13 mouse cellular contexts compared by ENCODE assay signal in the genomic region with DNA sequence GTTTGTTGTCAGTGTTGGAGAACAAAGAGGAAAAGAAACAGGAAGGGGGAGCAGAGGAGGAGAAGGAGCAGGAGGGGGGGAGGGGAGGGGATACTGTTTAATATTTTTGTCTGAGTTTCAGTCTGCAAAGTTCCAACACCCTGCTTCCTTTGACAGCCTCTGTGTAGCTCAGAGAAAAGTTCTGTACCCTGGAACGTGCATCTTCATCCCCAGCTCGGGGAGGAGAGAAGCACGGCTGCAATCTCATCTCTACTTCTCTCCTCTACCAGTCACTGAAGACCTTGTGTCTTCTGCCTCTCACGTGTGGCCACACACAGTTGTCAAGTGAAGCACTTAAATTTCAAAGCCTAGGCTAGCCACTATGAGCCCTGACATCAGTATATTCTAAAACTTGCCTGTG. TPM values are rescaled to one million over a fixed set of nuclear protein-coding genes. Genes with fewer than 3 reads are reported as not detected.
DNase-seq lines count a peak whose midpoint lies in the region; ATAC-seq lines count a peak whose summit lies in the region.
"Had no signal": no experiment of that assay in that cellular context is flagged by ENCODE, and none has a peak within 500 bp of the region (broad histone marks: within the 10 kb centered on the region; RNA-seq: fewer than 3 reads in every experiment).

No protein-coding gene starts in this region.

- no peaks in the 10 kb centered on the region for H3K9me3 ChIP-seq in embryonic facial prominence, embryonic 11.5 days (replicated peaks; ENCODE audit: control insufficient read depth, low read length)
- no peaks in the 10 kb centered on the region for H3K9me3 ChIP-seq in forebrain, embryonic 16.5 days (ENCODE audit: control insufficient read depth, low read length)
- H3K9me3 ChIP-seq in midbrain, embryonic 11.5 days (ENCODE audit: control insufficient read depth, low read length), result no peaks in the 10 kb centered on the region

- H3K4me1 ChIP-seq in embryonic facial prominence, embryonic 11.5 days (ENCODE audit: control insufficient read depth, insufficient read depth, low read length), result no peaks in the 10 kb centered on the region
- 0 out of 2 replicates have a peak, but pooled peaks cover 6% of the 10 kb centered on the region for H3K4me1 ChIP-seq in forebrain, embryonic 16.5 days (replicated peaks; ENCODE audit: control insufficient read depth, insufficient read depth, low read length)
- no peaks in the 10 kb centered on the region for H3K4me1 ChIP-seq in midbrain, embryonic 11.5 days (ENCODE audit: control insufficient read depth, insufficient read depth, low read length)

- no peaks in the 10 kb centered on the region for H3K27me3 ChIP-seq in embryonic facial prominence, embryonic 11.5 days (ENCODE audit: control insufficient read depth, insufficient read depth, low read length)
- no peaks in the 10 kb centered on the region for H3K27me3 ChIP-seq in forebrain, embryonic 16.5 days (replicated peaks; ENCODE audit: control insufficient read depth, insufficient read depth, low read length)
- no peaks in the 10 kb centered on the region for H3K27me3 ChIP-seq in midbrain, embryonic 11.5 days (ENCODE audit: control insufficient read depth, insufficient read depth, low read length)

- H3K9ac ChIP-seq in embryonic facial prominence, embryonic 11.5 days (replicated peaks; ENCODE audit: low read length), result peak overlapping the region; percentile 44
- H3K9ac ChIP-seq in forebrain, embryonic 16.5 days (replicated peaks; ENCODE audit: low read depth, low read length), result no peak overlapping the region
- peak overlapping the region; percentile 13 for H3K9ac ChIP-seq in midbrain, embryonic 11.5 days (ENCODE audit: low read length)

- DNase-seq in heart, postnatal 4 days, result peak; percentile 2
- DNase-seq in heart, adult 11 months, result no peak
- no peak for DNase-seq in embryonic facial prominence, embryonic 11.5 days (ENCODE audit: low spot score)
- no peak for DNase-seq in midbrain, embryonic 11.5 days (ENCODE audit: low spot score, missing footprints)
- no peak for DNase-seq in urinary bladder, postnatal 25 days (ENCODE audit: low spot score)
- DNase-seq in right cerebral cortex, postnatal 10 days (ENCODE audit: low spot score in 2 of 2), result no peak
- no peak for DNase-seq in frontal cortex, postnatal 36 days (ENCODE audit: low spot score in 2 of 2)
- DNase-seq: adrenal gland, adult 2 months; kidney, adult 18-20 months had no signal

- H3K4me3 ChIP-seq in embryonic facial prominence, embryonic 11.5 days (ENCODE audit: low read depth, low read length), result no peak overlapping the region
- H3K4me3 ChIP-seq in forebrain, embryonic 16.5 days (replicated peaks; ENCODE audit: low read length), result peak overlapping the region; percentile 16; the same call in 1 of the 2 replicates
- H3K4me3 ChIP-seq in midbrain, embryonic 11.5 days (ENCODE audit: low read depth, low read length), result no peak overlapping the region

- 23% methylated on average over 4 of the region's 4 CpGs for WGBS in embryonic facial prominence, embryonic 11.5 days
- 33% methylated on average over 4 of the region's 4 CpGs for WGBS in forebrain, embryonic 16.5 days
- 42% methylated on average over 4 of the region's 4 CpGs for WGBS in midbrain, embryonic 11.5 days

- no peaks in the 10 kb centered on the region for H3K36me3 ChIP-seq in embryonic facial prominence, embryonic 11.5 days (replicated peaks; ENCODE audit: control insufficient read depth, insufficient read depth, low read depth, low read length)
- H3K36me3 ChIP-seq in forebrain, embryonic 16.5 days (ENCODE audit: control insufficient read depth, insufficient read depth), result no peaks in the 10 kb centered on the region
- no peaks in the 10 kb centered on the region for H3K36me3 ChIP-seq in midbrain, embryonic 11.5 days (ENCODE audit: control insufficient read depth, insufficient read depth, low read length)

- no peak overlapping the region for H3K27ac ChIP-seq in embryonic facial prominence, embryonic 11.5 days (replicated peaks; ENCODE audit: low read depth, low read length)
- no peak overlapping the region for H3K27ac ChIP-seq in forebrain, embryonic 16.5 days (ENCODE audit: low read length)
- no peak overlapping the region for H3K27ac ChIP-seq in midbrain, embryonic 11.5 days (ENCODE audit: low read depth, low read length)

- no peak for ATAC-seq in embryonic facial prominence, embryonic 11.5 days (replicated peaks; ENCODE audit: insufficient number of reproducible peaks, low FRiP score, low TSS enrichment, low read depth)
- no peak for ATAC-seq in forebrain, embryonic 16.5 days
- no peak for ATAC-seq in midbrain, embryonic 11.5 days (ENCODE audit: low FRiP score)

- H3K4me2 ChIP-seq in embryonic facial prominence, embryonic 11.5 days (ENCODE audit: low read depth, low read length), result peak overlapping the region; percentile 24; the same call in 1 of the 2 replicates
- peak overlapping the region; percentile 41 for H3K4me2 ChIP-seq in forebrain, embryonic 16.5 days (ENCODE audit: low read length)
- peak overlapping the region; percentile 23; the same call in 1 of the 2 replicates for H3K4me2 ChIP-seq in midbrain, embryonic 11.5 days

RNA-seq across cellular contexts. Expression of a gene that starts 55.1 kb away (rescaled TPM):
- under 1 TPM in 1 of 2 experiments, not detected in 1; 0.05 TPM for total RNA-seq in heart, postnatal 4 days (2021)
- not detected in 2 replicates for polyA plus RNA-seq in embryonic facial prominence, embryonic 11.5 days (2014; fragmentation: Nextera tagmentation; extraction: Ambion mirVana)
- polyA plus RNA-seq in forebrain, embryonic 16.5 days (2015; fragmentation: Nextera tagmentation; extraction: Ambion mirVana), result 0.05 TPM in 1 of 2 replicates, not detected in the other
- not detected in 2 replicates for polyA plus RNA-seq in midbrain, embryonic 11.5 days (2014; fragmentation: Nextera tagmentation; extraction: Ambion mirVana)
- total RNA-seq: neutrophil, adult 5-6 weeks had no signal
- polyA plus RNA-seq: cortical plate, adult 2 months; limb, embryonic 11.5 days had no signal

RNA-seq across cellular contexts. Expression of a gene that starts 59.5 kb away (rescaled TPM):
- total RNA-seq in heart, postnatal 4 days (2021), result 100 to 1,000 TPM; 135 to 136 TPM
- 523 and 595 TPM in 2 replicates for polyA plus RNA-seq in embryonic facial prominence, embryonic 11.5 days (2014; fragmentation: Nextera tagmentation; extraction: Ambion mirVana)
- polyA plus RNA-seq in forebrain, embryonic 16.5 days (2015; fragmentation: Nextera tagmentation; extraction: Ambion mirVana), result 375 and 410 TPM in 2 replicates
- 587 and 613 TPM in 2 replicates for polyA plus RNA-seq in midbrain, embryonic 11.5 days (2014; fragmentation: Nextera tagmentation; extraction: Ambion mirVana)
